Comparison of ENCODE assay signal across 30 mouse cellular contexts in the genomic region with DNA sequence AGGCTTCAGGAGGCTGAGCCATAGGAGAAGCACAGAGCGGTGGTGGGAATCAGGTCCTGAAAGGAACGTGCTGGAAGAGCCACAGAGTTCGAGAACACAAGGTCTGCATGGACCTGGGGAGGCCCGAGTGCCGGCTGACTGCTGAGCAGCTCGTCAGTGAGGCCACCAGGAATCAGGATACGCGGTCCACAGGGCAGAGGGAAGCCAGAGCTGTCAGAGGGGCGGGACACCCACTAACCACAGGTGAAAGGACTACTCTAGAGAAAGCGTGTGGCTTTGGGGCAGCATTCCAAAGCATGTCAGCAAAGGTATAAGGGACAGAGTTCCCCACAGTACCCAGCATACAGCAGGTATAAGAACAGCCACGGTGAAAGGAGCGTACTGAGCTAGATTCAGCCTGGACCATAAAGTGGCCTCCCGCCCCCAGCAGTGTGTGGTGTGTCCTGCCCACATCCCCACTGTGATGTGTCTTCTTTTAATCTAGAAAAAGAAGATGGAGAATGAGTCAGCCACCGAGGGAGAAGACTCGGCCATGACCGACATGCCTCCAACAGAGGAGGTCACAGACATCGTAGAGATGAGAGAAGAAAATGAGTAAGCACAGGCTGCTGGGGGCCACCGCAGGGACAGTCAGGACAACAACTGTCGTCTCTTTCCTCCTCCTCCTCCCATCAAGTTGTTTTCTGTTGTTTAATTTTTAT. TPM values are rescaled to one million over a fixed set of nuclear protein-coding genes. Genes with fewer than 3 reads are reported as not detected.
DNase-seq lines count a peak whose midpoint lies in the region; ATAC-seq and TF ChIP-seq lines count a peak whose summit lies in the region.
"Had no signal": no experiment of that assay in that cellular context is flagged by ENCODE, and none has a peak within 500 bp of the region (broad histone marks: within the 10 kb centered on the region; RNA-seq: fewer than 3 reads in every experiment).

No protein-coding gene starts in this region.

- H3K9ac ChIP-seq in kidney, embryonic 16.5 days (replicated peaks; ENCODE audit: low read length) = no peak overlapping the region
- H3K9ac ChIP-seq: embryonic facial prominence, embryonic 12.5 days; forebrain, embryonic 12.5 days; heart, embryonic 13.5 days; limb, embryonic 15.5 days; liver, embryonic 15.5 days; lung, embryonic 15.5 days; midbrain, embryonic 15.5 days; neural tube, embryonic 13.5 days; stomach, embryonic 15.5 days had no signal

- no peaks in the 10 kb centered on the region for H3K9me3 ChIP-seq in kidney, embryonic 16.5 days (ENCODE audit: low read length)
- H3K9me3 ChIP-seq: embryonic facial prominence, embryonic 12.5 days; forebrain, embryonic 12.5 days; heart, embryonic 13.5 days; limb, embryonic 15.5 days; liver, embryonic 15.5 days; lung, embryonic 15.5 days; midbrain, embryonic 15.5 days; neural tube, embryonic 13.5 days; stomach, embryonic 15.5 days had no signal

- peaks cover 53% of the 10 kb centered on the region for H3K36me3 ChIP-seq in myocyte (ENCODE audit: control insufficient read depth, insufficient read depth)
- peaks cover 30% of the 10 kb centered on the region for H3K36me3 ChIP-seq in kidney, embryonic 16.5 days (ENCODE audit: insufficient read depth, low read length)

- no peak overlapping the region for H3K4me3 ChIP-seq in myocyte
- no peak overlapping the region for H3K4me3 ChIP-seq in kidney, embryonic 16.5 days (ENCODE audit: low read length)
- H3K4me3 ChIP-seq: embryonic facial prominence, embryonic 12.5 days; forebrain, embryonic 12.5 days; heart, adult 2 months; heart, embryonic 13.5 days; limb, embryonic 15.5 days; liver, embryonic 15.5 days; lung, embryonic 15.5 days; midbrain, embryonic 15.5 days; neural tube, embryonic 13.5 days; stomach, embryonic 15.5 days had no signal

- H3ac ChIP-seq in myocyte (ENCODE audit: control insufficient read depth, insufficient read length) = no peak overlapping the region

- ATAC-seq in frontal cortex, adult (ENCODE audit: low TSS enrichment) = peak; percentile 21
- no peak for ATAC-seq in kidney, embryonic 16.5 days (ENCODE audit: low FRiP score, low TSS enrichment)
- ATAC-seq: CD4-positive, CD25-positive, alpha-beta regulatory T cell, adult 4 months; hindbrain, postnatal 0 days; intestine, postnatal 0 days; midbrain, embryonic 15.5 days had no signal

- no peaks in the 10 kb centered on the region for H3K79me2 ChIP-seq in myocyte (ENCODE audit: control insufficient read depth, insufficient read depth)

- no peak overlapping the region for H3K27ac ChIP-seq in kidney, embryonic 16.5 days (ENCODE audit: low read length)
- H3K27ac ChIP-seq: embryonic facial prominence, embryonic 12.5 days; forebrain, embryonic 12.5 days; heart, adult 2 months; heart, embryonic 13.5 days; hindbrain, postnatal 0 days; kidney, postnatal 0 days; limb, embryonic 15.5 days; liver, embryonic 15.5 days; lung, embryonic 15.5 days; midbrain, embryonic 15.5 days; neural tube, embryonic 13.5 days; stomach, embryonic 15.5 days had no signal

- DNase-seq in frontal cortex, postnatal 10 days (ENCODE audit: low spot score in 2 of 2) = no peak
- peak; percentile 23 for DNase-seq in ovary, adult 18-20 months (ENCODE audit: low spot score)
- no peak for DNase-seq in ovary, postnatal 36 days (ENCODE audit: low spot score)
- peak; percentile 53 for DNase-seq in adrenal gland, postnatal 10 days
- DNase-seq in right cerebral cortex, postnatal 4 days = no peak
- DNase-seq: cerebellum, adult 11 months; gastrocnemius, postnatal 10 days; heart, adult 2 months; heart, postnatal 14 days; layer of hippocampus, postnatal 36 days; left cerebral cortex, postnatal 4 days; lung, postnatal 36 days; thymus, adult 18-20 months; thymus, postnatal 36 days had no signal

- H3K27me3 ChIP-seq in myocyte (ENCODE audit: control insufficient read depth, insufficient read depth, insufficient read length) = no peaks in the 10 kb centered on the region
- no peaks in the 10 kb centered on the region for H3K27me3 ChIP-seq in kidney, embryonic 16.5 days (ENCODE audit: insufficient read depth, low read length)
- H3K27me3 ChIP-seq: embryonic facial prominence, embryonic 12.5 days; forebrain, embryonic 12.5 days; heart, embryonic 13.5 days; limb, embryonic 15.5 days; liver, embryonic 15.5 days; lung, embryonic 15.5 days; midbrain, embryonic 15.5 days; neural tube, embryonic 13.5 days; stomach, embryonic 15.5 days had no signal

- peak; percentile 35 for TF ChIP-seq POLR2A in myocyte (IDR thresholded peaks at IDR 0.05; ENCODE audit: insufficient read length, low read depth)

- H3K4me2 ChIP-seq in myocyte (ENCODE audit: low read depth) = no peak overlapping the region
- no peak overlapping the region for H3K4me2 ChIP-seq in kidney, embryonic 16.5 days (replicated peaks; ENCODE audit: low read depth, low read length)
- H3K4me2 ChIP-seq: embryonic facial prominence, embryonic 12.5 days; forebrain, embryonic 12.5 days; heart, embryonic 13.5 days; limb, embryonic 15.5 days; liver, embryonic 15.5 days; lung, embryonic 15.5 days; midbrain, embryonic 15.5 days; neural tube, embryonic 13.5 days; stomach, embryonic 15.5 days had no signal

- WGBS in kidney, embryonic 16.5 days = 79% methylated on average over 19 of the region's 19 CpGs

- H3K4me1 ChIP-seq in kidney, embryonic 16.5 days (ENCODE audit: insufficient read depth, low read length) = no peaks in the 10 kb centered on the region; the same call in 1 of the 2 replicates
- H3K4me1 ChIP-seq: midbrain, embryonic 15.5 days had no signal

TF ChIP-seq in myocyte, 11 proteins besides CTCF, POLR2A, EP300 and RAD21:
- peak in 1 of 3 experiments; percentile 8 for TF ChIP-seq MYOD1 (IDR thresholded peaks at IDR 0.05; ENCODE audit: control insufficient read depth in 1 of 3, insufficient read length in 2 of 3, low read depth in 2 of 3)
- TF ChIP-seq TCF3 (IDR thresholded peaks at IDR 0.05; ENCODE audit: insufficient read length, low read depth) = no peak
- no peak for TF ChIP-seq E2F4 (IDR thresholded peaks at IDR 0.05; ENCODE audit: insufficient read depth)
- TF ChIP-seq USF1 (IDR thresholded peaks at IDR 0.05; ENCODE audit: low read depth) = no peak
- no peak for TF ChIP-seq SRF (IDR thresholded peaks at IDR 0.05; ENCODE audit: control insufficient read depth, insufficient read length, low read depth)
- TF ChIP-seq MAX (IDR thresholded peaks at IDR 0.05; ENCODE audit: low read depth) = no peak
- no peak for TF ChIP-seq REST (IDR thresholded peaks at IDR 0.05; ENCODE audit: insufficient read depth, insufficient read length)
- no peak for TF ChIP-seq CEBPB (IDR thresholded peaks at IDR 0.05; ENCODE audit: insufficient read depth, poor library complexity, severe bottlenecking)
- no peak for TF ChIP-seq MYOG (IDR thresholded peaks at IDR 0.05; ENCODE audit: control insufficient read depth in 1 of 3, insufficient read depth in 1 of 3, insufficient read length in 2 of 3, low read depth in 2 of 3)
- no peak for TF ChIP-seq TCF12 (IDR thresholded peaks at IDR 0.05; ENCODE audit: insufficient read depth, poor library complexity, severe bottlenecking)
- peak; percentile 55 for TF ChIP-seq POLR2AphosphoS2 (IDR thresholded peaks at IDR 0.05; ENCODE audit: insufficient read length, low read depth)

RNA-seq across cellular contexts. Expression of gene Otulin, which starts 37.7 kb away (rescaled TPM):
- total RNA-seq in adrenal gland, postnatal 10 days (2021) = 10 to 100 TPM; 32.8 to 35.7 TPM
- polyA plus RNA-seq in myocyte (2012; fragmentation: generic; extraction: Trizol) = 36.9 TPM
- 13.6 and 30.1 TPM in 2 replicates for polyA plus RNA-seq in kidney, embryonic 16.5 days (2015; fragmentation: Nextera tagmentation; extraction: Ambion mirVana)

Comparison
In these comparisons a context has a peak if more than half of its experiments do, and no peak if none do; other contexts are left out.
1. DNase-seq: peak in ovary, adult 18-20 months (single experiment) and adrenal gland, postnatal 10 days (single experiment); none in frontal cortex, postnatal 10 days (0 of 2), ovary, postnatal 36 days (single experiment) and right cerebral cortex, postnatal 4 days (single experiment).